Mouse (Mus musculus) liver, embryonic 14.5 days (tissue): Measurements from ENCODE around the gene Ppil6.

Experiments used
- CTCF ChIP-seq: IDR thresholded peaks from 2 replicates; pipeline ENCODE4 v1.5.1; 2016; ENCODE audit warnings: antibody characterized with exemption, low read depth, control low read depth
- EP300 ChIP-seq: IDR thresholded peaks from 2 replicates; pipeline ENCODE4 v1.6.1; 2016; ENCODE audit warnings: antibody characterized with exemption, low read depth

DNA sequence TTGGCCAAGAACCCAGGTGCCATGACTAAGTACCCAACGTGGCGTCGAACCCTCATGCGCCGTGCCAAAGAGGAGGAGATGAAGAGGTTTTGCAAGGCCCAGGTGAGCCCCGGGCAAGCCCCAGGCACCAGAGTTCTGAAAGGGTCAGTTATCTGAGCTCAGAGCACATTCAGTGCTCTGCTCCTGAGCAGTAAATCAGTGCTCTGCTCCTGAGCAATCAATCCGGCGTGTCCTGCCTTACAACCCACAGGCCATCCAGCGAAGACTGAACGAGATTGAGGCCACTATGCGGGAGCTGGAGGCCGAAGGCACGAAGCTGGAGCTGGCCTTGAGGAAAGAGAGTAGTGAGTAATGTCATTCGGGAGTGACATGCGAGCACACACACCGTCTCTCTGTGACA lies 4.5 kb upstream of the Ppil6 start:
- no peak for TF ChIP-seq CTCF
- TF ChIP-seq EP300, result no peak
